Mouse (Mus musculus): Measurements from ENCODE around the gene Xab2.

GRCm38 (mm10) chr8:3645804-3646203 is 24.7 kb upstream of the Xab2 start:
- TF ChIP-seq CTCF (IDR thresholded peaks at IDR 0.05; ENCODE audit: low read depth) (peak; percentile 69), EP300 (IDR thresholded peaks at IDR 0.05; ENCODE audit: low read depth) (no peak)
